Mouse (Mus musculus): ENCODE results near the gene Mxd3. TPM values are rescaled to one million over a fixed set of nuclear protein-coding genes. Genes with fewer than 3 reads are reported as not detected.

Gene Mxd3
- polyA plus RNA-seq (2014; fragmentation: Nextera tagmentation; extraction: Ambion mirVana) = 15.6 and 16.4 TPM in 2 replicates

DNA sequence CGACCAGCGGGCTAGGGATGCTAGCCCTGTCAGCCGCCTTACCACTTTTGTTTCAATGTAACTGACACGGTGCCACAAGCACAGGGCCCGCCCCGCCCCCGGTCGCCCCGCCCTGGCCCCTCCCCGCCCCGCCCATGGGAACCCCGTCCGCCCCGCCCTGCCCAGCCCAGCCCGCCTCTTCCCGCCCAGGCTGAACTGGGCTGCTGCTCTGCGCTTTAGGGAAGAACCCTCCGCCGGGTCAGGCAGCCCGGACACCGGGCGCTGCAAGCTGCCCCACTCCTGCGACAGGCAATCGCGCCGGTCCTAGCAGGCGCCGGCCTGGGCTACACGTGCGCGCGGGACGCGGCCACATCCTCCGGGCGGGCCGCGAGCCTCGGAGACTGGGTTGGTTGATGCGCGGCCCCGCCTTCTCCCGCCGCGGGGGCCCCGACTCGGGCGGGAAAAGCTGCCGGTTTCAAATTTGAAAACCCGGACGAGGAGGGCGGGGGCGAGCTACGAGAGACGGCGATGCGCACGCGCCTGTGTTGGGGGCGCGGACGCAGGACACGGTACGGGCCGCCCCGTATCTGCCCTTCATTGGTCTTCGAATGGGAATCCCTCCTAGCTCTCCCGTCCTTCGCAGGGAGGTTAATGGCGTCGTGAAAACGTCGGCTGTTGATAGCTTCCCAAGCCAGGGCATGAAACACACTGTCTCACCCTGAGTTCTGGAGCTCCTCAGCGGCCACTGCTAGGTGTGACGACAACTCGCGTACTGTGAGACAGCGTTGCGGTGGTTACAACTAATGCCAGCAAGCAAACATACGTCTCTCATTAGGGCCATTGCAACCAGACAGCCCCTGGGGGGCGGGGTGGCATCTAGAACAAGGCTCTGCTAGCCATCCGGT, at the start of gene Mxd3:
Gene Mxd3, minus strand, starts transcription at position 141 of the 884 bp plus-strand sequence.
- peaks cover 16% of the 10 kb centered on the region for H3K4me1 ChIP-seq (replicated peaks; ENCODE audit: control insufficient read depth, insufficient read depth, low read length)
- peak within 1 kb of the TSS; percentile 77 for H3K9ac ChIP-seq (ENCODE audit: low read depth, low read length)
- H3K4me3 ChIP-seq (ENCODE audit: low read depth, low read length) = peak within 1 kb of the TSS; percentile 71
- peaks cover 10% of the 10 kb centered on the region for H3K36me3 ChIP-seq (ENCODE audit: control insufficient read depth, insufficient read depth, low read length)
- peak; percentile 93 for DNase-seq (ENCODE audit: low spot score)
- H3K27ac ChIP-seq (ENCODE audit: low read depth, low read length) = peak within 1 kb of the TSS; percentile 88
- H3K27me3 ChIP-seq (replicated peaks; ENCODE audit: control insufficient read depth, insufficient read depth, low read length) = no peaks in the 10 kb centered on the region
- H3K9me3 ChIP-seq (ENCODE audit: control insufficient read depth, low read length) = no peaks in the 10 kb centered on the region
- peak within 1 kb of the TSS; percentile 89 for H3K4me2 ChIP-seq
- peak; percentile 88 for ATAC-seq (replicated peaks; ENCODE audit: low FRiP score)
- WGBS = under 1% methylated on average over 73 of the region's 82 CpGs

DNA sequence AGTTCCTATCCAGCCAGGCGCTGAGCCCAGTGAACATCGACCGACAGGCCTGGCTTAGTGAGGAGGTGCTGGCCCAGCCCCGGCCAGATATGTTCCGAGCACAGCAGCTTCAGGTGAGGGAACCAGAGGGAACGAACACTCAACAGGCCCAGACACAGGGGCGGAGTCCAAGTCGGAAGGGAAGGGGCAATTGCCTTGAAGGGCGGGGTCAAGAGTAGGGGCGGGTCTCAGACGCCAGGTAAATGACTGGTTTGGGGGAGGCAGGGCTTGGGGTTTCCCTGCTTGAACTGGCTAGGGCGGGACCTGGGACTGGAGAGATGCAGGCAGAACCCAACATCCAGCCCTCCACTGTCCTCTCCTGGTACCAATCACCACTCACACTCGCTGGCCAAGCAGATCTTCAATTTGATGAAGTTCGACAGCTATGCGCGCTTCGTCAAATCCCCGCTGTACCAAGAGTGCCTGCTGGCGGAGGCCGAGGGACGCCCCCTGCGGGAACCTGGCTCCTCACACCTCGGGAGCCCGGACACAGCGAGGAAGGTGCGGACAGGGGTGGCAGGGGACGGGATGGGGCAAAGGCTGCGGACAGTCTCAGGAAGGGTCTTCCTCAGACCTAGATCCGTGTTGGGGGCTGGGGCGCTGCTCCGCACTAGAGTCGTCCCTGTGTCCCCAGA, 49.4 kb upstream of the Mxd3 start:
- Histone ChIP-seq H3K4me1 (replicated peaks; ENCODE audit: control insufficient read depth, insufficient read depth, low read length) (no peaks in the 10 kb centered on the region), H3K9me3 (ENCODE audit: control insufficient read depth, low read length) (no peaks in the 10 kb centered on the region), H3K4me2 (0 out of 2 replicates have a peak overlapping the region, but pooled peaks have one; percentile 3), H3K36me3 (ENCODE audit: control insufficient read depth, insufficient read depth, low read length) (no peaks in the 10 kb centered on the region), H3K27me3 (replicated peaks; ENCODE audit: control insufficient read depth, insufficient read depth, low read length) (peaks cover 14% of the 10 kb centered on the region), H3K4me3 (ENCODE audit: low read depth, low read length) (no peak overlapping the region), H3K9ac (ENCODE audit: low read depth, low read length) (no peak overlapping the region), H3K27ac (ENCODE audit: low read depth, low read length) (no peak overlapping the region)
- 46% methylated on average over 32 of the region's 32 CpGs for WGBS
- no peak for ATAC-seq (replicated peaks; ENCODE audit: low FRiP score)
- DNase-seq (ENCODE audit: low spot score) = no peak

DNA sequence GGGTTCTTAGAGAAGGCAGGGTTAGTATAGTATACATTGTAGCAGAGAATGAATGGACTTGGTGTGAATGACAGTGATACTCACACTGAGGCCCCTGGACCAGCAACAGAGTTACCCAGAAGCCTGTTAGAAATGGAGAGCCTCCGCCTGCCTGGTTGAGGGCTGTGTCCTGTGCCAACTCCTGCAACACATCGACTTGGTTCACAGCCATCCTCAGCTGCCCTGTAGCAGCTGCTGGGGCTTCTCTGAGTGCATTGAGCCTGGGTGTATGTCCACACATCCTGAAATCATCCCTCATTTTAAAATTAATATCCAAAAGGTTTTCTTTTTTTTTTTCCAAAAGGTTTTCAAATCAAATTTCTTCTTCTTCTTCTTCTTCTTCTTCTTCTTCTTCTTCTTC, 46.3 kb upstream of the Mxd3 start:
- no peak for ATAC-seq (replicated peaks; ENCODE audit: low FRiP score)

DNA sequence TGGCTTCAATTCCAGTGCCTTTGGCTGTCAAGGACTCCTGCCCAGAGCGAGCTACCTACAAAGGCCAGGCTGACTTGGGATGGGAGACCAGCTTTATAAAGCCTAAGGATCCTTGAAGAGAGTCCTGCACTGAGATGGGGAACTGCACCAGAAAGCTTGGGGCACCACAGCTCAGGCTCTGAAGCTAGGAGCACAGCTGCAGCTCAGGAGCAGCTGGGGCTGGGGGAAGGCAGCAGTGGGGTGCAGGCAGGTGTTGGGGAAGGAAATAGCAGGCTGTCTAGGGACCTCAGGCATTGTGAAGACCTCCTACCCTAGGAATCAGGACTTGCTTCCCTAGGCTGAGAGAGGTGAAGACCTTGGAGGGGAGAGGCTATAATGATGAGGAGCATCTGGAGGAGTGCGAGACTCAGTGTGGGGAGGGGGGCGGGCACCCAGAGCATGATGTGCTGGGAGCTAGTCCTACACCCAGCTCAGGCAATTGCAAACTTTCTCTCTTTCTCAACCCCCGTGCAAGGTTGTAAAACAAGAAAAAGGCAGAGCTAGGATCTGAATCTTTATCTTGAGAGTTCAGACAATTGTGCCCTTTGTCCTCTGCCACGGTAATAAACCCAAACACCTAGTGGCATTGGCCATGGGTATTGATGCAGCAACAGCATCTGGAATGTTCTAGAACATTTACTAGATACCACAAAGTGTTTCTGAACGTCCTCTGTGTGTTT, 44.7 kb upstream of the Mxd3 start:
- ATAC-seq (replicated peaks; ENCODE audit: low FRiP score) = no peak
- no peak for DNase-seq (ENCODE audit: low spot score)
- no peaks in the 10 kb centered on the region for H3K36me3 ChIP-seq (ENCODE audit: control insufficient read depth, insufficient read depth, low read length)
- no peak overlapping the region for H3K4me2 ChIP-seq
- peaks cover 8% of the 10 kb centered on the region; the same call in 1 of the 2 replicates for H3K27me3 ChIP-seq (replicated peaks; ENCODE audit: control insufficient read depth, insufficient read depth, low read length)
- WGBS = 60% methylated on average over 6 of the region's 6 CpGs
- no peak overlapping the region for H3K9ac ChIP-seq (ENCODE audit: low read depth, low read length)
- no peak overlapping the region for H3K4me3 ChIP-seq (ENCODE audit: low read depth, low read length)
- H3K9me3 ChIP-seq (ENCODE audit: control insufficient read depth, low read length) = no peaks in the 10 kb centered on the region
- no peak overlapping the region for H3K27ac ChIP-seq (ENCODE audit: low read depth, low read length)
- peaks cover 7% of the 10 kb centered on the region for H3K4me1 ChIP-seq (replicated peaks; ENCODE audit: control insufficient read depth, insufficient read depth, low read length)

More for the DNA sequence above, 46.3 kb upstream of the Mxd3 start:
- Histone ChIP-seq H3K4me2 (no peak overlapping the region), H3K27me3 (replicated peaks; ENCODE audit: control insufficient read depth, insufficient read depth, low read length) (peaks cover 10% of the 10 kb centered on the region), H3K9me3 (ENCODE audit: control insufficient read depth, low read length) (no peaks in the 10 kb centered on the region), H3K9ac (ENCODE audit: low read depth, low read length) (no peak overlapping the region), H3K4me3 (ENCODE audit: low read depth, low read length) (no peak overlapping the region), H3K36me3 (ENCODE audit: control insufficient read depth, insufficient read depth, low read length) (no peaks in the 10 kb centered on the region), H3K27ac (ENCODE audit: low read depth, low read length) (no peak overlapping the region), H3K4me1 (replicated peaks; ENCODE audit: control insufficient read depth, insufficient read depth, low read length) (no peaks in the 10 kb centered on the region)
- DNase-seq (ENCODE audit: low spot score) = no peak
- WGBS = 61% methylated on average over 2 of the region's 2 CpGs

DNA sequence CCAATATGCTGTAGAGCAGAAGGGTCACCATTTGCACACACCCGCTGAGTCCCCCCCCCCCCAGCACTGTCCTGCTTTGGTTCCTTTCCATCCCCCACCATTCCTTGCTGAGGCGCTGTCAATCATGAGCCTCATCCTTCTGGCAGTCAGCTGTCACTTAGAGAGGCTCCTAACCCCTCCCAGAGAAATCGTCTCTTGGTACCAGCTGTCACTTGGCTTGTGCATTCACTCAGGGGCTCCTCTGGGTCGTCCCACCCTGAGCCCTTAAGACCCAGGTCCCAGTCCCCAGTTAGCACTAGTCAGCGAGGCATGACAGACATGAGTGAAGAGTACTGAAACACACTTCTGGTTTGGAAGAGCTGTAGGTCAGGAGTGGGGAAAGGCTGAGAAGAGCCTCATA, 42.1 kb upstream of the Mxd3 start:
- WGBS = 52% methylated on average over 5 of the region's 5 CpGs
- Histone ChIP-seq H3K4me2 (no peak overlapping the region), H3K4me1 (replicated peaks; ENCODE audit: control insufficient read depth, insufficient read depth, low read length) (peaks cover 12% of the 10 kb centered on the region), H3K9me3 (ENCODE audit: control insufficient read depth, low read length) (no peaks in the 10 kb centered on the region), H3K36me3 (ENCODE audit: control insufficient read depth, insufficient read depth, low read length) (no peaks in the 10 kb centered on the region), H3K9ac (ENCODE audit: low read depth, low read length) (no peak overlapping the region), H3K27me3 (replicated peaks; ENCODE audit: control insufficient read depth, insufficient read depth, low read length) (no peaks in the 10 kb centered on the region; the same call in 1 of the 2 replicates), H3K4me3 (ENCODE audit: low read depth, low read length) (no peak overlapping the region), H3K27ac (ENCODE audit: low read depth, low read length) (no peak overlapping the region)
- DNase-seq (ENCODE audit: low spot score) = no peak
- ATAC-seq (replicated peaks; ENCODE audit: low FRiP score) = no peak

DNA sequence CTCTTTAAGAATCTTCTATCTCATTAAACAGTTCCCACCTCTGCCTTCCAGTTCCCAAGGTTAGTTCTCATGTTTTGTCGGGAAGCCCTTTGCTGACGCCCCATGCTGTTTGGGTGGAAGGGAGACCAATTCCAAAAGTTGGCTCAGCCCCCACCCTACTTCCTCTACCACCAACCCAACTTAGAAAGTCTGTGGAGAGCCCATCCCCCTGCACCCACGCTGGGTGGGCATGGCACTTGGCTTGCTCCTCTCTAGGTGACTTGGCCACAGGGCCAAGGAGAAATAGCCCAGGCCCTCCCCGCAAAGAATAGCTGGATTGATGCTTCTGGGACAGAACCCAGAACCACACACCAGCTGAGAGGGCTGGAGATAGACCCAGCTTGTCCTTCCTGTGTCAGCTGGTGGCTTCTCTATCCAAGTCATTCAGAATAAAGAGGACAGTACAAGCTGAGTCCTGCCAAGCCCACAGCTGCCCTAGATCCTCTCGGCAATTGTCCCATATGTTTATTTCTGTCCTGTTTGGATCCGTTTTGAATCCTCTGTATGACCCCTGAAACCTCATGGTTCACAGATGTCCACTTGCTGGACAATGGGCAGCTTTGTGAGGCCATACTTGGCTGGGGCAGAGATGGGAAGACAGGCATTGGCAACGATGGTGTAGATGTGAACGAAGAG, 41.5 kb upstream of the Mxd3 start:
- WGBS = 65% methylated on average over 8 of the region's 8 CpGs
- no peak for DNase-seq (ENCODE audit: low spot score)
- Histone ChIP-seq H3K4me2 (peak overlapping the region; percentile 16; the same call in 1 of the 2 replicates), H3K27me3 (replicated peaks; ENCODE audit: control insufficient read depth, insufficient read depth, low read length) (no peaks in the 10 kb centered on the region; the same call in 1 of the 2 replicates), H3K9ac (ENCODE audit: low read depth, low read length) (no peak overlapping the region), H3K36me3 (ENCODE audit: control insufficient read depth, insufficient read depth, low read length) (no peaks in the 10 kb centered on the region), H3K4me3 (ENCODE audit: low read depth, low read length) (no peak overlapping the region), H3K27ac (ENCODE audit: low read depth, low read length) (no peak overlapping the region), H3K9me3 (ENCODE audit: control insufficient read depth, low read length) (no peaks in the 10 kb centered on the region), H3K4me1 (replicated peaks; ENCODE audit: control insufficient read depth, insufficient read depth, low read length) (peaks cover 12% of the 10 kb centered on the region)
- no peak for ATAC-seq (replicated peaks; ENCODE audit: low FRiP score)

DNA sequence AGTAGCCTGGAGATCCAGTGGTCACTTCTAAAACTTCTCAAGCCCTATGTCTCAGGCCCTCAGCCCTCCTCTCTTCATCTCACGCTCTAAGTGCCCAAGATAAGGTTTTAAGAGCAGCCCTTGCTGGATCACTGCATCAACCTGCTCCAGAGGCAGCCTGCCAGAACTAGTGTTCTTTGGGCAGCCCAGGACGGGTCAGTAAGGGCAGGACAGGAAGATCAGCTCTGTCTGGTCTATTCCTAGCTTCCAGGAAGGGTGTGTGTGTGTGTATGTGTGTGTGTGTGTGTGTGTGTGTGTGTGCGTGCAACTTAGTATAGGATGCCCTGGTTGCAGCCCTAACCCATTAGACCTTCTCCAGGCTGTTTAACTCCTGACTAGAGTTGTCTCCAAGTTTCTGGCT, 40.6 kb upstream of the Mxd3 start:
- WGBS = 46% methylated on average over 3 of the region's 3 CpGs
- Histone ChIP-seq H3K9ac (ENCODE audit: low read depth, low read length) (peak overlapping the region; percentile 58; the same call in 1 of the 2 replicates), H3K4me2 (peak overlapping the region; percentile 61), H3K9me3 (ENCODE audit: control insufficient read depth, low read length) (no peaks in the 10 kb centered on the region), H3K4me3 (ENCODE audit: low read depth, low read length) (peak overlapping the region; percentile 32), H3K27ac (ENCODE audit: low read depth, low read length) (no peak overlapping the region), H3K4me1 (replicated peaks; ENCODE audit: control insufficient read depth, insufficient read depth, low read length) (peaks cover 12% of the 10 kb centered on the region), H3K36me3 (ENCODE audit: control insufficient read depth, insufficient read depth, low read length) (no peaks in the 10 kb centered on the region), H3K27me3 (replicated peaks; ENCODE audit: control insufficient read depth, insufficient read depth, low read length) (no peaks in the 10 kb centered on the region; the same call in 1 of the 2 replicates)
- ATAC-seq (replicated peaks; ENCODE audit: low FRiP score) (no peak), DNase-seq (ENCODE audit: low spot score) (no peak)
